Mouse (Mus musculus): ENCODE results near the gene Dennd1a. TPM values are rescaled to one million over a fixed set of nuclear protein-coding genes. Genes with fewer than 3 reads are reported as not detected.

Dennd1a gene
- 10 to 100 TPM; 25.3 to 26.2 TPM for total RNA-seq (2021)

DNA sequence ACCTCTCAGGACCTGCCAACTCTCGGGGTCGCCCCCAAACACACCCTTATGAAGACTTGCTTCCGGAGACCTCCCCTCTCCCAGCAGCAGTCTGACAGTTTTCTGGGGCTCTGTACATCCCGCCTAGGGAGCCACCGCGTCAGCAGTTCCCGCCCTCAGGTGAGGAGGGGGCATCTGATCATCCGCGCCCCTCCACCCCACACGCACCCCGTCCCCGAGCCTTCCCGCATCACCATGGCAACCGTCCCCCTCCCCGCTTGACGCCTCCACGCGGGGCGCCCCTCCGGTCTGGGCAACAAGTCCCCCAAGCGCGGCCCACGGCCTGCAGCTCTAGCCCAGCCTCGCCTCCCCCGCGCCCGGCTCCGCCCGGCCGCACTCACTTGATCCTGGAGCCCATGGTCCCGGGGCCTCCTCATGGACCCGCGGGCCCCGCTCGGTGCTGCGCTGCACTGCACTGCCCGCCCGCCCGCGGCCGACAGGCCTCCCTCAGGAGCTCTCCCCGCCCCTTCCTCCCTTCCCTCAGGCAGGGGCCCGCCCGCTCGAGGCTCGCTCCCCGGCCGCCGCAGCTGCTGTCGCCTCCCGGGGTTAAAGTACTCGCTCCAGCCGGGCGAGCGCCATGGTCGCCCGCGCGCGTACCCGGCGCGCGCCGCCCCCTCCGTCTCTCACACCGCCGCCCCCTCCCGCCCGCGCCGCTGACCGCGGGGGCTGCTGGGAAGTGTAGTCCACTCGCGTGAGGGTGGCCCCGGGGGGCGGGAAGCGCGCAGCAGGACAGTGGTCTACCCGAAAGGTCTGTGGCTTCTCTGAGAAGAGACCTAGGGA lies at the start of gene Dennd1a:
Gene Dennd1a (minus strand): TSS at position 658 of the 819 bp plus-strand sequence.
- peak; percentile 86 to 90 for DNase-seq
- intact Hi-C loops (cut with DNase I): loop anchor here (5.0 to 10.0 kb wide), 2 partner anchors 70 to 718 kb away; partner anchors contain the start of genes Arpc5l and Rpl35

DNA sequence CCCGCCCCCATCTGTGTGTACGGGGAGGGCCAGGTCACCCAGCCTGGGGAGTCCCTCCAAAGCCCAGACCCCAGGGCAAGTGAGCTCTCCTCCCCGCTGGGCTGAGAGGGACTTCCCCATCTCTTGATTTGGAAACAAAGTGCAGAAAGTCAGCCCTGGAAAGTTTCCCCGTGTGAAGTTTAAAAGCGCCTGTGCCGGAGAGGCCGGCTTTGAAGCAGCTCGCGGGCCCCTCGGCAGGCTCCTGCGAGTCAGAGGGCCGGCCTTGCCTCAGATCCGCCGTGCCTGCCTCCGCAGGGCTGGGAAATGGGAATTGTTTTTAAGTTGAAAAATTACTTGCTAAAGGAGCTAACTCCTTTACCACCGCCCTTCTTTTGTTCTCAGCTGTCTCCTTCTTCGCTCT lies 49.4 kb upstream of the Dennd1a start:
- no peak for DNase-seq
- intact Hi-C loops (cut with DNase I): no loop called here

DNA sequence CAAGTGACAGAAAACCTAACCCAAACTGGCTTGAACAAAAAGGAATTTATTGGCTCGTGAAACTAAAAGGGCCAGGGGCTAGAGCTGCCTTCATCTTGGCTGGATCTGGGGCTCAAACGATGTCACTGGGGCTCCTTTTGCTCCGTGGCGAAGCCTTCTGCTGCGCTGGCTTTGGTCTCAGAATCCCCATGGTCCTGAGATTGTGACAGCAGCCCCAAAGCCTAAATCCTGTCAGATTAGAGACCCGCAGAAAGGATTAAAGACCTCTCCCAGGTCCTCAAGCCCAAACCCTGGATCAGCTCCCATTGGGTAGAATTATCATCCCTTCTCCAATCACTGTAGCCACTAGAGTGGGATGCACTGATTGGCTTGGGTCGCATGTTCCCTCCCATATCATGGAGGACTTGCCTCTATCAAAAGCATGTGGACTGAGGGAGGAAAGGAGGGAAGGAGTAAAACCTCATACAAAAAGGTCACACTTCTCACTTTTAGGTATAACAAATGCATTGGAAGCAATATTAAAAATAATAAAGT lies 46.5 kb upstream of the Dennd1a start:
- DNase-seq: no peak
- intact Hi-C loops (cut with DNase I): no loop called here

DNA sequence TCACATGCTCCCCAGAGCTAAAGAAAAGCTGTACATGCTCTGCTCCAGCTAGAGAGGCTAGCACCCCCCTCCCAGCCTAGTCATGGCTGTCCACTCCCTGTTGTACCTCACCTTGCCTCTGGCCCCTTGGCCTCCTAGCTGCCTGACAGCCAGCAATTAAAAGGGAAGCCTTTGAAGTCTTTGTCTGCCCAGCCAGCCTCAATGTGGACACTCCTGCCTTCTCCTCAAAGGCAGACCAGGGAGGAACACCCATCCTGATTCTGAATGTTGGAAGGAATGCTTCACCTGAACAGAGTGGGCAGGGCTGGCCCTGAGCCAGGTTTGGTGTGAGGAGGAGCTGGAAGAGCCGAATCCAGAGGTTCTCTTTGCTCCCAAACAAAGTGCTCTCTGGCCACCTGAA lies 39.5 kb upstream of the Dennd1a start:
- intact Hi-C loops (cut with DNase I): no loop called here

DNA sequence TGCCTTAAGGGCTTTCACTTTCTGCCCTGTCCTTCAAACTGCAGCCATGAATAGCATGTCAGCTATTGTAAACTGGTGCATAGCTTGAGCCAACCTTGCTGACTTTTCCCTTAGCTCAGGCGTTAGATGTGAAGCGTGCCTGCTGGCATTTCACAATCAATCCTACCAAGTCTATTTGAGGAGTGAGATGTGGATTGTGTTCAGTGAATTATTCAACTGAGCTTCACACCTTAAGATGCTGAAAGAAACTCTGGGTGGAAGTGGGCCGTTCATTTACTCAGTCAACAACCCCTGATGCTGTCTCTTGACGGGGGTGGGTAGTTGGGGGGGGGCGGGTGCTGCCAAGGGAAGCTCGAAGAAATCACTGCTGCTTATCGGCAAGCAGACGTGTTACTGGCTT lies 36.2 kb upstream of the Dennd1a start:
- DNase-seq: no peak
- intact Hi-C loops (cut with DNase I): no loop called here

More for the DNA sequence above, 39.5 kb upstream of the Dennd1a start:
- no peak for DNase-seq

- DNase-seq: no peak
- intact Hi-C loops (cut with DNase I): no loop called here
These were observed 33.7 kb upstream of the Dennd1a start for GRCm38 (mm10) chr2:38320911-38321310.

DNA sequence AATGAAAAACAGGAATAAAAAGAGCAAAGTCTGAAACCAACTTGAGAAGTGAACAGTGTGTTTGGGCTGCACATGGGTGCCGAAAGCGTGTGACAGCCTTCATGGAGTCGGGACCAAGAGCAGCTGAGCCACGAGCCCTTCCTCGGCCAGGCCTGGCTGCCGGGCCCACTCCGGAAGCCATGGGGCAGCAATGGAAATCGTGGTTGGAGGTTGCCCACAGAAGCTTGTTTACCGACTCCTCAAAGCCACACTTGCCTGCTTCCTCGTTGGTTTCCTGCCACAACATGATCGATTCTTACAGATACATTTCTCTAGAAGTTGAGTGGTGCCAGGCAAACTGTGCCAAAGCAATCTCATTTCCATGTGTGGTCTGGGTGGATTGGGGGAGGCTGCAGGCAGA lies 31.9 kb upstream of the Dennd1a start:
- no peak for DNase-seq
- intact Hi-C loops (cut with DNase I): no loop called here

- intact Hi-C loops (cut with DNase I): no loop called here
- DNase-seq: no peak
These were observed 26.2 kb upstream of the Dennd1a start for GRCm38 (mm10) chr2:38313399-38313798.

DNA sequence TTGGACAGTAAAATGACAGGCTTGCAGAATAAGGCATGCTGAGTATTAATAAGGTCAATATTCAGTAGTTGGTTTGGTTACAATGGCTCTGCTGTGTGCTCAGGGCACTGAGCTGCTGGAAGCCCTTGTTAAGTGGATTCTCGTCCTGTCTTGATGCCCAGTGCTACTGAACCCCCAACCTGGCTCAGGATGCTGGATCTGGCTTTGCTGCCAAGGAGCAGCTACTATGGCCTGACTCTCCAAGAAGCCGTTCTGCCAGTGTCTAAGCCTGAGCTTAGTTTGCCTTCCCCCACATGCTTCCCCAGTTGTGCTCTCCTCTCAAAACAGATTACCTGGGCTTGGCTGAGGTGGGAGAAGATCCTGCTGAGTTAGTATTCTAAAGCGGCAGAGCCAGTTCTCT lies 25.7 kb upstream of the Dennd1a start:
- intact Hi-C loops (cut with DNase I): no loop called here
- DNase-seq: no peak

- intact Hi-C loops (cut with DNase I): no loop called here
- DNase-seq: no peak
These were observed 18.0 kb upstream of the Dennd1a start for GRCm38 (mm10) chr2:38305152-38305551.

GRCm38 (mm10) chr2:38300941-38301340 lies 13.8 kb upstream of the Dennd1a start:
- DNase-seq: no peak
- intact Hi-C loops (cut with DNase I): no loop called here

- intact Hi-C loops (cut with DNase I): no loop called here
- DNase-seq: no peak
These were observed 8.7 kb upstream of the Dennd1a start for GRCm38 (mm10) chr2:38295939-38296338.

DNA sequence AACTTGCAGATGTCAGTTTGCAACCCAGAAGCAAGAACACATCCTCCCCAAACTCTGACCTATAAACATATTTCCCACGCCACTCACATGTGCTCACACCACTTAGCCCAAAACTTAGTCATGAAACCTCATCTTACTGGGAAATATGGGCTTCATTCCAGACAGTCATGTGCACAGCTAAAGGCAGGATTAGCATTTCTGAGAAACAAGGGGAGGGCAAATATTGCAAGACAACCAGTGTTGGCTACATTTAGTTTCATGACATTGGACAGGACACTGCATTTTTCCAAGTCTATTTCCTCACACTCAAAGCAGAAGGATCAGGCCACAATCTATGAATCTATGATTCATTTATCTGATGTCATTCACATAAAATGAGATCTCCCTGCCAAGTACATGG lies 4.3 kb upstream of the Dennd1a start:
- intact Hi-C loops (cut with DNase I): no loop called here
- no peak for DNase-seq

GRCm38 (mm10) chr2:38288226-38288625 lies 1.0 kb upstream of the Dennd1a start:
- no peak for DNase-seq
- intact Hi-C loops (cut with DNase I): loop anchor here (5.0 to 10.0 kb wide), 2 partner anchors 69 to 717 kb away; partner anchors contain the start of genes Arpc5l and Rpl35

DNA sequence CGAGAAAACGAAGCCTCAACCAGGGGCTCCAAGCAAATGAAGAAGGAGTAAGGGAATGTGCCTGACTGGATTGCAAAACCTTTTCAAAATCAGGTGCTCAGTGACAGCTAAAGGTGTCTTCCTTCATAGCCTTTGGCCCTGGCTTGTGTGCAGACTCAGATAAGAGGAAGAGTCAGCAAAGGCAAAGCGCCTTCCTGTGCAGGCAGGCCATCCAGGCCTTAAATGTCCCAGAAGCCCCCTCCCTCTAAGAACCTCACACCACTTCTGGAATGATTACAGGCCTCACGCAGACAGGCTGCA lies 807 bp downstream of the Dennd1a start:
- no peak for DNase-seq
- intact Hi-C loops (cut with DNase I): loop anchor here (5.0 to 10.0 kb wide), 2 partner anchors 71 to 718 kb away; partner anchors contain the start of genes Arpc5l and Rpl35

DNA sequence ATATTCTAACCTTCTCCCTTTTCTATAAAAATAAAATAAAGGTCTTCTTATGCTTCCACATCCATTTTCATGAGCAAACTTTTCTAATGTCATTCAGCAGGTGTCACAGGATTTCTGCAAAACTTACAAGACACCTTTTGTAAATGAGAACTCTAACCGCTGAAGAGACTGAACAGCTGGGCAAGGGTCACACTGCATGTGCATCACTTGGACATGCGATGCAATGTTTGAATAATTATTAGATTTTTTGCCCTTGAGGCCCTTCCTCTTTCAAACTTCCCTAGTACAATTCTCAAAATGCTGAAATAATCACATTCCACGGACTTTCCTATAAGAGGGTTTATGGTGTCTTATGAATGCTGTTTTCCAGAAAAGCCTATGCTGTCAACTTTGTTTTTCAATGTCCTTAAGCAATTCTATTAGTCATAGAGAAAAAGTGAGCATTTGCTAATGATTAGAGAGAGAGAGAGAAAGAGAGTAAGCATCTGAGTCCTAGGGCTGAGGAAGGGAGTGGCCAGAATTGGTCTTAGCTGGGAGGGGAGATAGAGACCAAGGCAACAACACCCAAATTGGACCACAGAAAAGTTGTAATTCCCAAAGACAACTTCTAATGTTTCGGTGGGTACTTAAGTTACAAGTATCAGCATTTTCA lies 1.3 kb downstream of the Dennd1a start:
- intact Hi-C loops (cut with DNase I): loop anchor here (5.0 to 10.0 kb wide), 2 partner anchors 71 to 719 kb away; partner anchors contain the start of genes Arpc5l and Rpl35
- no peak for DNase-seq

DNA sequence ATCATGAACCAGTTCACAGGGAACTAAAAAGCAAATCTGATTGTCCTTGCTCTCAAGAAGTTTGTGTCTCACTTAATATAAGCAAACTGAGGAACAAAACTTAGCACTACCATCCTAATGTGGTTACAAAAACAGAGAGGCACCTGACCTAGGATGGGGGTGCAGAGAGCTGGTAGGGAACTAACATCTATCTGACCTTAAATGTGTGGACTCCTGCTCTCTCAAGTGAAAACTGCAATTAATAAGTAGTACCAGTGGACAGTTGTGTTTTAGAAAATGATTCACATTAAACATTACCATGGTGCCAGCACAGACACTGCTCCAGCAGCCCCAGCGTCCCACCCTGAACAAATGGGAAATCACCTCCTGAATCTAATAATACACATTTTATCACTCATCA lies 3.2 kb downstream of the Dennd1a start:
- intact Hi-C loops (cut with DNase I): loop anchor here (10.0 kb wide), 1 partner anchor 721 kb away; the partner anchor contains the start of genes Arpc5l and Rpl35
- no peak for DNase-seq

DNA sequence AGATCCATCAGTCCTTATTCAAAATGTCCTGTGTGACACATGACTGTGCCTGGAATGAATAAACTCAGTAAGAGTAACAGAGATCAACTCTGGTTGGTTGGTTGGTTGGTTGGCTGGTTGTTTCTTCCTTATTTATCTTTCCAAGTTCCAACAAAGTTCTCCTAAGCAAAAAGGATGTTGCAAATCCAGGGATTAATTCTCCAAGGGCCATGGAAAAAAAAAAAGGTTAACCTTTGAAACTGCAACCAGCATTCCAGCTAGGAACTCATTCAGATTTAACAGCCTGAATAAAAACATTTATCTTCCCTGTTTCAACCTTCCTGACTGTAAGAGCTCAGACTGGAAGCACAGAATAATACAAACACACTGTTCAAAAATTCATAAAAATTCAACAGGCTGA lies 6.8 kb downstream of the Dennd1a start:
- intact Hi-C loops (cut with DNase I): loop anchor here (10.0 kb wide), 1 partner anchor 724 kb away; the partner anchor contains the start of genes Arpc5l and Rpl35
- DNase-seq: no peak

- intact Hi-C loops (cut with DNase I): no loop called here
- no peak for DNase-seq
These were observed 12.2 kb downstream of the Dennd1a start for GRCm38 (mm10) chr2:38274973-38275372.

GRCm38 (mm10) chr2:38263653-38264052 lies 23.5 kb downstream of the Dennd1a start:
- DNase-seq: no peak
- intact Hi-C loops (cut with DNase I): no loop called here

GRCm38 (mm10) chr2:38259052-38259451 lies 28.1 kb downstream of the Dennd1a start:
- DNase-seq: no peak
- intact Hi-C loops (cut with DNase I): no loop called here
